Mouse (Mus musculus) stomach, embryonic 15.5 days (tissue): Measurements from ENCODE around the gene Slc25a20. TPM values are rescaled to one million over a fixed set of nuclear protein-coding genes. Genes with fewer than 3 reads are reported as not detected.

ENCODE experiments used
- ATAC-seq: fragments of 200-750 bp; cut with Nextera tagmentation; 2 replicates; pipeline ENCODE4 v1.8.0; 2017; ENCODE audit warnings: low read depth, moderate number of reproducible peaks, moderate TSS enrichment; ENCODE audit not compliant: insufficient read depth, low FRiP score
- H3K27ac ChIP-seq: fragments of 300-500 bp; sonication (generic); 2 replicates; pipeline ENCODE4 v1.5.1; 2015; ENCODE audit warnings: mild to moderate bottlenecking, inconsistent platforms
- H3K27me3 ChIP-seq: fragments of 300-500 bp; sonication (generic); replicated peaks from 2 replicates; pipeline ENCODE4 v1.6.1; 2015; ENCODE audit warnings: inconsistent platforms
- H3K36me3 ChIP-seq: fragments of 300-500 bp; sonication (generic); 2 replicates; pipeline ENCODE4 v1.6.1; 2015; ENCODE audit warnings: inconsistent platforms
- H3K4me1 ChIP-seq: fragments of 300-500 bp; sonication (generic); 2 replicates; pipeline ENCODE4 v1.6.1; 2015; ENCODE audit warnings: inconsistent platforms
- H3K4me2 ChIP-seq: fragments of 300-500 bp; sonication (generic); 2 replicates; pipeline ENCODE4 v1.6.1; 2015; ENCODE audit warnings: mild to moderate bottlenecking, inconsistent platforms
- H3K4me3 ChIP-seq: fragments of 300-500 bp; sonication (generic); replicated peaks from 2 replicates; pipeline ENCODE4 v1.5.1; 2015; ENCODE audit warnings: inconsistent platforms
- H3K9ac ChIP-seq: fragments of 300-500 bp; sonication (generic); 2 replicates; pipeline ENCODE4 v1.6.1; 2015; ENCODE audit warnings: inconsistent platforms
- H3K9me3 ChIP-seq: fragments of 300-500 bp; sonication (generic); 2 replicates; pipeline ENCODE4 v1.6.1; 2016; ENCODE audit warnings: inconsistent platforms
- WGBS: fragments of 180-500 bp; shearing (Covaris S2); methylation state at CpG from one replicate; pipeline ENCODE4 v1.1.7; 2015; 5-methylcytosine and 5-hydroxymethylcytosine counted together
- microRNA-seq: library from miRNA; unstranded; fragments of <30 nt; microRNA quantifications from one replicate; pipeline ENCODE4, GENCODE M21; 2016
- polyA plus RNA-seq: library from polyadenylated mRNA; unstranded; fragments of >200 nt; fragmentation: Nextera tagmentation; extraction: Ambion mirVana; gene quantifications from 2 replicates; pipeline ENCODE4 v1.2.1, GENCODE M21; 2015

Gene Slc25a20
- polyA plus RNA-seq, 1 experiment from 2014 or later: 40.5 TPM

DNA sequence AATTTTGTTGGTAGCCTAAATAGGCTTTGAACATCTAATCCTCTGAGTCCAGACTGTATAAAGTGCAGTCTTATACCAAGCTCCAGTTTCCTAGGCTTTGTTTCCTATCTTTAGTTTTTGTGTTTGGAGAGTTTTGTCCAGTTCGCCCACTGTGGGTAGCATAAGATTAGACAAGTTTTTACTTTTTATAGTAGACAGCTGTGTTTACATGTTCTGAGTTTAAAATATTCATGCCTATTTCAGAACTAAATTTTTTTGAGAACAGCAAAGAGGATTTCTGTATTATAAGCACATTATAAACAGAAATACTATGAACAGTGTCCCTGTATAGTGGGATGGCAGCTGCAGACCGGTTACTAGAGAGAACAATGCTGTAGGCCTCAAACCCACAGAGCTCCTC is 45.3 kb downstream of the Slc25a20 start:
- H3K36me3 ChIP-seq: no peaks in the 10 kb centered on the region
- no peak overlapping the region for H3K4me3 ChIP-seq
- H3K9ac ChIP-seq: no peak overlapping the region
- WGBS: 52% methylated on average over 2 of the region's 2 CpGs
- H3K4me2 ChIP-seq: no peak overlapping the region
- H3K27me3 ChIP-seq: no peaks in the 10 kb centered on the region
- ATAC-seq: no peak
- no peak overlapping the region for H3K27ac ChIP-seq
- peaks cover 14% of the 10 kb centered on the region; the same call in 1 of the 2 replicates for H3K4me1 ChIP-seq
- H3K9me3 ChIP-seq: no peaks in the 10 kb centered on the region

DNA sequence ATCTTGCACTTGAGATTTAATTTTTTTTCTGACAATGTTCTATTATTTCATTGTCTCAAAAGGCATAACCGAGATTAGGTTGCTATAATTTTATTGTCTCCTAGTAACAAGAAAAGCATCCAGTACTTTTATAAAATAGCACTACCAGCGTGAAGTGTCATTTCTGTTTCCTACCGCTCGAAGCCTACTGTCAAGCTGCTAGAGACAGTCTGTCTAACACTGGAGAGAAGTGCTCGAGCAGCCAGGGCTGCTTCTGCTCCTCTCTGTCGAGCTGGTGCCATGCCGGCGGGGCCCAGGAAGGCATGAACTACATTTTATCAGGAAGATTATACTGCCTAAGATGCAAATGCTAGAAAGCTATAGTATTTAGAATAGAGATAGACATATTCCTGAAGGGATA is 46.9 kb downstream of the Slc25a20 start:
- no peak overlapping the region for H3K4me2 ChIP-seq
- WGBS: 93% methylated on average over 8 of the region's 8 CpGs
- H3K27ac ChIP-seq: no peak overlapping the region
- no peak overlapping the region for H3K9ac ChIP-seq
- H3K36me3 ChIP-seq: no peaks in the 10 kb centered on the region
- H3K4me1 ChIP-seq: peaks cover 7% of the 10 kb centered on the region; the same call in 1 of the 2 replicates
- no peaks in the 10 kb centered on the region for H3K27me3 ChIP-seq
- H3K9me3 ChIP-seq: no peaks in the 10 kb centered on the region
- no peak overlapping the region for H3K4me3 ChIP-seq
- no peak for ATAC-seq

GRCm38 (mm10) chr9:108710767-108711166 is 48.9 kb downstream of the Slc25a20 start:
- no peak overlapping the region for H3K4me3 ChIP-seq
- H3K27ac ChIP-seq: no peak overlapping the region
- ATAC-seq: no peak
- no peaks in the 10 kb centered on the region for H3K4me1 ChIP-seq
- H3K9me3 ChIP-seq: no peaks in the 10 kb centered on the region
- H3K27me3 ChIP-seq: no peaks in the 10 kb centered on the region
- H3K4me2 ChIP-seq: no peak overlapping the region
- 75% methylated on average over 7 of the region's 7 CpGs for WGBS
- H3K9ac ChIP-seq: no peak overlapping the region
- H3K36me3 ChIP-seq: no peaks in the 10 kb centered on the region

DNA sequence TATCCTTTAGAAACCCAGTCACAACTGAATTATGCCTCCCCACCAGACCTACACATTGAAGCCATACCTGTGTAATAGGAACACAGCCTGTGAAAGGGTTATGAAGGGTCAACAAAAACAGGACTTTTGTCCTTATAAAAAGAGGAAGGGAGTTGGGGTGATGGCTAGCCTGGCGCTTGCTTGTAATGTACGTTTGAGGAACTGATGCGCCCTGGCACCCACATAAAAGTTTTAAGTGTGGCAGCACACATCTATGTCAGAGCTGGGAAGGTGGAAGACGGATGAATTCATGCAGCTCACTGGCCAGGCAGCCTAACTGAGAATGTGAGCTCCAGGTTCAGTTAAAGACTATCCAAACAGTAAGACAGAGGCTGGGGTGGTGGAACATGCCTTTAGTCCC is 54.3 kb downstream of the Slc25a20 start:
- Histone ChIP-seq H3K4me2 (no peak overlapping the region), H3K27me3 (no peaks in the 10 kb centered on the region), H3K4me1 (no peaks in the 10 kb centered on the region), H3K9ac (no peak overlapping the region), H3K36me3 (peaks cover 6% of the 10 kb centered on the region; the same call in 1 of the 2 replicates), H3K4me3 (no peak overlapping the region), H3K27ac (no peak overlapping the region), H3K9me3 (no peaks in the 10 kb centered on the region)
- ATAC-seq: no peak
- WGBS: 85% methylated on average over 4 of the region's 4 CpGs

DNA sequence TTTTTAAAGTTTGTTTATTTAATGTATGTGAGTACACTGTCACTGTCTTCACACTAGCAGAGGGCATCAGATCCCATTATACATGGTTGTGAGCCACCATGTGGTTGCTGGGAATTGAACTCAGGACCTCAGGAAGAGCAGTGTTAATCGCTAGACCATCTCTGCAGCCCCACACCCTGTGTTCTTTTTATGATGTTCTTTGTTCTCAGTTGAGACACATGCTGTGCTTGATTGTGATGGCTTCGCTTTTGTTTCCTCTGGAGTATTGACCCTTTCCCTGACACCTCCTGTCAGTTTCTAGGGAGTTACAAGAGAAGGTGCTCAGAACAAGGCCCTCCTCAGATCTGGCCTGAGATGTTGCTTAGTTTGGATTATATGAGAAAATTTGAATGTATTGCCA is 61.9 kb downstream of the Slc25a20 start:
- Histone ChIP-seq H3K36me3 (peaks cover 10% of the 10 kb centered on the region; the same call in 1 of the 2 replicates), H3K4me3 (no peak overlapping the region)
- 80% methylated on average over 2 of the region's 2 CpGs for WGBS

DNA sequence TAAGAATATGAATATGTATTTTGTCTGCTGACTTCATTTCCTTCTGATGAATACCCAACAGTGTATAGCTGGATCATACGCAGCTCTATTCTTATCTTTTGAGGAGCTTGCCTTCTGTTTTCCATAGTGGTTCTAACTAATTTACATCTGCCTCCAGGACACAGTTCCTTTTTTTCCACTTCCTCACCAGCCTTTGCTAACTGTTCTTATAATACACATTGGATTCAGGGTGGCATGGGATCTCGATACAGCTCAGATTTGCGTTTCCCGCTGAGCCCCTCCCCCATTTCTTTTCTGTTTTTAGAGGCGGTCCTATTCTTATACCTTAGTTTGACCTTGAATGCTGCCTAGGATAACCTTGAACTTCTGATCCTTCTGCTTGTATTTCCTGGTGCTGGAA is 64.2 kb downstream of the Slc25a20 start:
- 90% methylated on average over 5 of the region's 5 CpGs for WGBS
- Histone ChIP-seq H3K4me3 (no peak overlapping the region), H3K4me1 (no peaks in the 10 kb centered on the region), H3K9me3 (no peaks in the 10 kb centered on the region), H3K27me3 (no peaks in the 10 kb centered on the region), H3K27ac (no peak overlapping the region), H3K9ac (no peak overlapping the region), H3K36me3 (0 out of 2 replicates have a peak, but pooled peaks cover 5% of the 10 kb centered on the region), H3K4me2 (no peak overlapping the region)
- no peak for ATAC-seq

More for the DNA sequence above, 61.9 kb downstream of the Slc25a20 start:
- Histone ChIP-seq H3K4me2 (no peak overlapping the region), H3K27ac (no peak overlapping the region), H3K9ac (no peak overlapping the region), H3K4me1 (no peaks in the 10 kb centered on the region), H3K9me3 (no peaks in the 10 kb centered on the region), H3K27me3 (no peaks in the 10 kb centered on the region)
- ATAC-seq: no peak

DNA sequence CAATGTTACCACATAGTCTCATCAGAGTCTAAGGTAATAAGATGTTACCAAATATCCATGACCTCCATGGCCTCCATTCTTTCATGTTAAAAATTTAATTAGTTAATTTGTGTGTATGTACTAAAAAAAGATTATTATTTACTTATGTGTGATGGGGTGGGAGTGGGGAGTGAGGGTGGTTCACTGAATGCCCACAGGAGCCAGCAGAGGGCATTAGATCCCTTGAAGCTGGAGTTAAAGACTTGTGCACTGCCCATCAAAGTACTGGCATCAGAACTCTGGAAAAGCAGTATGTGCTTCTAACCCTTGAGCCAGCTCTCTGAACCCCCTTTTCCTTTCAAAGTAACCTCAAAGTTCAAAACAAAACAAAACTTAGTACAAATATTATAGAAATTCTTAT is 67.2 kb downstream of the Slc25a20 start:
- no peak for ATAC-seq
- no peak overlapping the region for H3K4me3 ChIP-seq
- H3K4me1 ChIP-seq: no peaks in the 10 kb centered on the region

GRCm38 (mm10) chr9:108732462-108732861 is 70.6 kb downstream of the Slc25a20 start:
- H3K36me3 ChIP-seq: peaks cover 15% of the 10 kb centered on the region; the same call in 1 of the 2 replicates
- H3K27me3 ChIP-seq: no peaks in the 10 kb centered on the region
- no peak overlapping the region for H3K9ac ChIP-seq
- no peaks in the 10 kb centered on the region for H3K9me3 ChIP-seq
- H3K4me2 ChIP-seq: no peak overlapping the region
- H3K4me3 ChIP-seq: no peak overlapping the region
- H3K27ac ChIP-seq: no peak overlapping the region
- H3K4me1 ChIP-seq: no peaks in the 10 kb centered on the region
- ATAC-seq: no peak

More for the DNA sequence above, 67.2 kb downstream of the Slc25a20 start:
- Histone ChIP-seq H3K27ac (no peak overlapping the region), H3K36me3 (peaks cover 5% of the 10 kb centered on the region; the same call in 1 of the 2 replicates), H3K9me3 (no peaks in the 10 kb centered on the region), H3K4me2 (no peak overlapping the region), H3K27me3 (no peaks in the 10 kb centered on the region), H3K9ac (no peak overlapping the region)

Small RNA genes within 50 kb of the gene (microRNA-seq; reads per million reads assigned to microRNA genes)
- not detected for gene Gm26298

Other genes with a start within 250 kb of the Slc25a20 start
- gene Ccdc36, start 233.6 kb upstream of the Slc25a20 start, polyA plus RNA-seq: 1.4 and 1.6 TPM in 2 replicates
- gene BC048562, start 225.6 kb upstream of the Slc25a20 start, polyA plus RNA-seq: not detected in 2 replicates
- 47.7 and 52.5 TPM in 2 replicates for gene Ccdc71, start 201.6 kb upstream of the Slc25a20 start, polyA plus RNA-seq
- gene Klhdc8b, start 200.5 kb upstream of the Slc25a20 start, polyA plus RNA-seq: 65.5 and 67.3 TPM in 2 replicates
- gene Lamb2, start 182.4 kb upstream of the Slc25a20 start, polyA plus RNA-seq: 40.5 and 46.6 TPM in 2 replicates
- 58.8 and 61.5 TPM in 2 replicates for gene Usp19, start 171.5 kb upstream of the Slc25a20 start, polyA plus RNA-seq
- 99.0 and 102 TPM in 2 replicates for gene Qars, start 154.4 kb upstream of the Slc25a20 start, polyA plus RNA-seq
- 92.9 and 97.2 TPM in 2 replicates for gene Qrich1, start 145.3 kb upstream of the Slc25a20 start, polyA plus RNA-seq
- 152 and 175 TPM in 2 replicates for gene Impdh2, start 101.8 kb upstream of the Slc25a20 start, polyA plus RNA-seq
- 38.0 and 38.9 TPM in 2 replicates for gene Ndufaf3, start 94.7 kb upstream of the Slc25a20 start, polyA plus RNA-seq
- 108 and 126 TPM in 2 replicates for gene Dalrd3, start 92.2 kb upstream of the Slc25a20 start, polyA plus RNA-seq
- 74.9 and 88.4 TPM in 2 replicates for gene Wdr6, start 83.3 kb upstream of the Slc25a20 start, polyA plus RNA-seq
- gene P4htm, start 64.4 kb upstream of the Slc25a20 start, polyA plus RNA-seq: 5.5 and 6.1 TPM in 2 replicates
- gene Arih2, start 12.7 kb upstream of the Slc25a20 start, polyA plus RNA-seq: 42.0 and 43.5 TPM in 2 replicates
- gene Prkar2a, start 27.2 kb downstream of the Slc25a20 start, polyA plus RNA-seq: 32.9 and 39.3 TPM in 2 replicates
- 71.3 and 81.9 TPM in 2 replicates for gene Ip6k2, start 121.7 kb downstream of the Slc25a20 start, polyA plus RNA-seq
- 10.5 and 13.0 TPM in 2 replicates for gene Nckipsd, start 146.3 kb downstream of the Slc25a20 start, polyA plus RNA-seq
- gene Celsr3, start 164.2 kb downstream of the Slc25a20 start, polyA plus RNA-seq: 0.94 and 1.2 TPM in 2 replicates
- gene Slc26a6, start 191.2 kb downstream of the Slc25a20 start, polyA plus RNA-seq: 12.8 and 18.5 TPM in 2 replicates